Mouse (Mus musculus): Measurements from ENCODE around the gene Elf2.

DNA sequence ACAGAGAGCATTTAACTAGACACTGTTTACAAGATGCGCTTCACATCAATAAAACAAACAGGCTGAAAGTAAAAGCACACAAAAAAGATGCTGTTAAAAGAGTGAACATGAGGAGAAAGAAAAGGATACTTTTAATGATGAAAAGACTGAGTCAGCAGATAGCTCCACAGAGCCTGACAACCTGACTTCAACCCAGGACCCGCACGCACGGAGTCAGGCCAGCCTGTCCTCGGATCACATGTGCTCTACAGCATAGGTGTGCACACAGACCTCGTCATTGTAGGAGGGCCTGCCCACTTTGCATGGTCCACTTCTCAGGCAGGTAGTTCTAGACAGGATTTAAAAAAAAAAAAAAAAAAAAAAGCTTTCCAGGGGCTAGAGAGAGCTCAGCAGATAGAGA, 6.5 kb downstream of the Elf2 start:
- TF ChIP-seq ZNF384 (IDR thresholded peaks at IDR 0.05; ENCODE audit: low read depth, low read length) = no peak
- no peak for TF ChIP-seq HCFC1 (IDR thresholded peaks at IDR 0.05; ENCODE audit: borderline replicate concordance, insufficient read depth, low read length)

Measured in ES-E14 (cell line).